Comparison of ENCODE assay signal across 16 mouse cellular contexts in genomic region chr6:15120916-15121315, GRCm38 (mm10).
DNase-seq lines count a peak whose midpoint lies in the region; ATAC-seq and TF ChIP-seq lines count a peak whose summit lies in the region.
"Had no signal": no experiment of that assay in that cellular context is flagged by ENCODE, and none has a peak within 500 bp of the region (broad histone marks: within the 10 kb centered on the region; RNA-seq: fewer than 3 reads in every experiment).

No protein-coding gene starts in this region.

- WGBS in lung, postnatal 0 days = 54% methylated on average over 5 of the region's 5 CpGs
- 60% methylated on average over 5 of the region's 5 CpGs for WGBS in midbrain, embryonic 13.5 days

- H3K4me1 ChIP-seq in lung, postnatal 0 days (ENCODE audit: insufficient read depth, low read depth, low read length) = no peaks in the 10 kb centered on the region
- 0 out of 2 replicates have a peak, but pooled peaks cover 3% of the 10 kb centered on the region for H3K4me1 ChIP-seq in midbrain, embryonic 13.5 days (replicated peaks)
- H3K4me1 ChIP-seq: liver, embryonic 12.5 days; stomach, embryonic 15.5 days had no signal

- H3K4me3 ChIP-seq in lung, postnatal 0 days (ENCODE audit: low read depth, low read length) = no peak overlapping the region
- no peak overlapping the region for H3K4me3 ChIP-seq in midbrain, embryonic 13.5 days (replicated peaks)
- H3K4me3 ChIP-seq: liver, embryonic 12.5 days; stomach, embryonic 15.5 days had no signal

- ATAC-seq in lung, postnatal 0 days = no peak
- peak; percentile 89 for ATAC-seq in midbrain, embryonic 13.5 days
- ATAC-seq: inflammation-experienced regulatory T-cells, adult 6 months; liver, embryonic 12.5 days had no signal

- no peak for TF ChIP-seq EP300 in lung, postnatal 0 days (IDR thresholded peaks at IDR 0.05)

- H3K27me3 ChIP-seq in lung, postnatal 0 days (replicated peaks; ENCODE audit: insufficient read depth, low read length) = no peaks in the 10 kb centered on the region
- no peaks in the 10 kb centered on the region for H3K27me3 ChIP-seq in midbrain, embryonic 13.5 days
- H3K27me3 ChIP-seq: liver, embryonic 12.5 days; stomach, embryonic 15.5 days had no signal

- no peak overlapping the region for H3K4me2 ChIP-seq in lung, postnatal 0 days (replicated peaks; ENCODE audit: low read depth, low read length)
- H3K4me2 ChIP-seq in midbrain, embryonic 13.5 days (replicated peaks) = no peak overlapping the region
- H3K4me2 ChIP-seq: heart, embryonic 11.5 days; liver, embryonic 12.5 days; stomach, embryonic 15.5 days had no signal

- H3K36me3 ChIP-seq in lung, postnatal 0 days (ENCODE audit: insufficient read depth, low read length) = no peaks in the 10 kb centered on the region
- no peaks in the 10 kb centered on the region for H3K36me3 ChIP-seq in midbrain, embryonic 13.5 days
- H3K36me3 ChIP-seq: liver, embryonic 12.5 days; stomach, embryonic 15.5 days had no signal

- DNase-seq in cerebellum, postnatal 10 days = peak; percentile 2 to 7
- DNase-seq in cerebellum, adult 18-20 months = no peak
- DNase-seq in lung, postnatal 0 days (ENCODE audit: low spot score) = peak; percentile 12
- DNase-seq in lung, postnatal 14 days = no peak
- no peak for DNase-seq in frontal cortex, postnatal 10 days (ENCODE audit: low spot score in 2 of 2)
- DNase-seq in heart, adult 9 months (ENCODE audit: low spot score in 2 of 2) = no peak
- DNase-seq in left cerebral cortex, adult 18-20 months (ENCODE audit: low spot score in 2 of 2) = no peak
- DNase-seq: adrenal gland, postnatal 36 days; cerebellum, adult 11-12 months; lung, postnatal 4 days; right cerebral cortex, postnatal 14 days had no signal

- no peak overlapping the region for H3K27ac ChIP-seq in lung, postnatal 0 days (ENCODE audit: low read length)
- no peak overlapping the region for H3K27ac ChIP-seq in midbrain, embryonic 13.5 days
- H3K27ac ChIP-seq: liver, embryonic 12.5 days; stomach, embryonic 15.5 days had no signal

- H3K9ac ChIP-seq in lung, postnatal 0 days (replicated peaks; ENCODE audit: low read depth) = no peak overlapping the region
- no peak overlapping the region for H3K9ac ChIP-seq in midbrain, embryonic 13.5 days (replicated peaks)
- H3K9ac ChIP-seq: liver, embryonic 12.5 days; stomach, embryonic 15.5 days had no signal

- peak; percentile 39; the same call in 1 of the 2 replicates for TF ChIP-seq CTCF in lung, postnatal 0 days (IDR thresholded peaks at IDR 0.05)

- H3K9me3 ChIP-seq in lung, postnatal 0 days (ENCODE audit: low read length) = no peaks in the 10 kb centered on the region
- H3K9me3 ChIP-seq in midbrain, embryonic 13.5 days = no peaks in the 10 kb centered on the region
- H3K9me3 ChIP-seq: liver, embryonic 12.5 days; stomach, embryonic 15.5 days had no signal

Comparison
In these comparisons a context has a peak if more than half of its experiments do, and no peak if none do; other contexts are left out.
1. DNase-seq: peak in cerebellum, postnatal 10 days (2 of 2) and lung, postnatal 0 days (single experiment); none in cerebellum, adult 18-20 months (0 of 2), lung, postnatal 14 days (single experiment), frontal cortex, postnatal 10 days (0 of 2), heart, adult 9 months (0 of 2) and left cerebral cortex, adult 18-20 months (0 of 2).